Mouse (Mus musculus) forebrain, postnatal 0 days (tissue): ENCODE measurements around the gene Runx2. TPM values are rescaled to one million over a fixed set of nuclear protein-coding genes. Genes with fewer than 3 reads are reported as not detected.

ENCODE experiments used
- ATAC-seq: fragments of 200-750 bp; cut with Nextera tagmentation; 2 replicates; pipeline ENCODE4 v1.8.0; 2017; ENCODE audit warnings: mild to moderate bottlenecking, moderate library complexity
- DNase-seq: peaks from one replicate; pipeline ENCODE4 v3.0.0-alpha.2; 2015
- H3K27ac ChIP-seq: fragments of 300-500 bp; sonication (generic); 2 replicates; pipeline ENCODE4 v1.5.1; 2014; ENCODE audit warnings: low read depth, mild to moderate bottlenecking, antibody characterized with exemption, low read length, moderate library complexity, mixed read lengths
- H3K27me3 ChIP-seq: fragments of 300-500 bp; sonication (generic); 2 replicates; pipeline ENCODE4 v1.6.1; 2014; ENCODE audit warnings: mild to moderate bottlenecking, low read length, mixed read lengths; ENCODE audit not compliant: insufficient read depth
- H3K36me3 ChIP-seq: fragments of 300-500 bp; sonication (generic); 2 replicates; pipeline ENCODE4 v1.6.1; 2014; ENCODE audit warnings: mild to moderate bottlenecking, moderate library complexity; ENCODE audit not compliant: insufficient read depth
- H3K4me1 ChIP-seq: fragments of 300-500 bp; sonication (generic); 2 replicates; pipeline ENCODE4 v1.6.1; 2014; ENCODE audit warnings: antibody characterized with exemption; ENCODE audit not compliant: insufficient read depth
- H3K4me2 ChIP-seq: fragments of 300-500 bp; sonication (generic); 2 replicates; pipeline ENCODE4 v1.6.1; 2014; ENCODE audit warnings: low read depth, mild to moderate bottlenecking, moderate library complexity
- H3K4me3 ChIP-seq: fragments of 300-500 bp; sonication (generic); 2 replicates; pipeline ENCODE4 v1.5.1; 2014; ENCODE audit warnings: low read depth, low read length, mixed read lengths
- H3K9ac ChIP-seq: fragments of 300-500 bp; sonication (generic); 2 replicates; pipeline ENCODE4 v1.6.1; 2014; ENCODE audit warnings: mild to moderate bottlenecking
- H3K9me3 ChIP-seq: fragments of 300-500 bp; sonication (generic); 2 replicates; pipeline ENCODE4 v1.6.1; 2016; ENCODE audit warnings: low read length
- CTCF ChIP-seq: sonication (generic); IDR thresholded peaks from 2 replicates; pipeline ENCODE4 v1.5.1; 2016; ENCODE audit warnings: antibody characterized with exemption, control low read depth, low read depth
- WGBS: fragments of 180-500 bp; shearing (Covaris S2); extraction: QIAGEN DNeasy Blood & Tissue Kit; methylation state at CpG from one replicate; pipeline ENCODE4 v1.1.7; 2014; 5-methylcytosine and 5-hydroxymethylcytosine counted together
- polyA plus RNA-seq: library from polyadenylated mRNA; unstranded; fragments of >200 nt; fragmentation: Nextera tagmentation; extraction: Ambion mirVana; gene quantifications from 2 replicates; pipeline ENCODE4 v1.2.1, GENCODE M21; 2015
- total RNA-seq: library from RNA; depleted of rRNA; stranded (reverse); fragments of >200 nt; gene quantifications from 2 replicates; pipeline ENCODE4 v1.2.3, GENCODE M21; 2014

Runx2 gene
- total and polyA plus RNA-seq, 2 experiments from 2014 or later, result 0.77 to 5.7 TPM

GRCm38 (mm10) chr17:44718591-44718990, 96.0 kb downstream of the Runx2 start:
- DNase-seq (no peak), ATAC-seq (no peak)
- Histone ChIP-seq H3K9ac (no peak overlapping the region), H3K4me1 (no peaks in the 10 kb centered on the region), H3K27me3 (no peaks in the 10 kb centered on the region), H3K4me3 (no peak overlapping the region), H3K9me3 (no peaks in the 10 kb centered on the region), H3K4me2 (no peak overlapping the region), H3K36me3 (no peaks in the 10 kb centered on the region), H3K27ac (no peak overlapping the region)
- no peak for TF ChIP-seq CTCF
- WGBS, result 71% methylated on average over 6 of the region's 6 CpGs

- Histone ChIP-seq H3K9ac (no peak overlapping the region), H3K4me1 (no peaks in the 10 kb centered on the region), H3K36me3 (no peaks in the 10 kb centered on the region), H3K4me2 (no peak overlapping the region), H3K27me3 (no peaks in the 10 kb centered on the region), H3K9me3 (no peaks in the 10 kb centered on the region), H3K27ac (no peak overlapping the region), H3K4me3 (no peak overlapping the region)
- WGBS, result 37% methylated on average over 6 of the region's 6 CpGs
- DNase-seq, result peak; percentile 19
- TF ChIP-seq CTCF, result no peak
- ATAC-seq, result peak; percentile 8; the same call in 1 of the 2 replicates
These were observed 96.6 kb downstream of the Runx2 start for GRCm38 (mm10) chr17:44718036-44718435.

GRCm38 (mm10) chr17:44714116-44714515, 100.5 kb downstream of the Runx2 start:
- Histone ChIP-seq H3K27ac (no peak overlapping the region), H3K4me1 (0 out of 2 replicates have a peak, but pooled peaks cover 10% of the 10 kb centered on the region), H3K4me3 (no peak overlapping the region), H3K4me2 (no peak overlapping the region), H3K9me3 (no peaks in the 10 kb centered on the region), H3K9ac (no peak overlapping the region), H3K36me3 (no peaks in the 10 kb centered on the region), H3K27me3 (no peaks in the 10 kb centered on the region)
- DNase-seq, result no peak
- ATAC-seq, result no peak
- 88% methylated on average over 4 of the region's 4 CpGs for WGBS
- no peak for TF ChIP-seq CTCF

GRCm38 (mm10) chr17:44713404-44713803, 101.2 kb downstream of the Runx2 start:
- ATAC-seq, result no peak
- H3K4me3 ChIP-seq, result no peak overlapping the region
- no peak overlapping the region for H3K4me2 ChIP-seq
- H3K9ac ChIP-seq, result no peak overlapping the region
- DNase-seq, result no peak
- H3K27me3 ChIP-seq, result no peaks in the 10 kb centered on the region
- no peak for TF ChIP-seq CTCF
- H3K36me3 ChIP-seq, result no peaks in the 10 kb centered on the region
- no peaks in the 10 kb centered on the region for H3K9me3 ChIP-seq
- H3K4me1 ChIP-seq, result 0 out of 2 replicates have a peak, but pooled peaks cover 10% of the 10 kb centered on the region
- WGBS, result 88% methylated on average over 8 of the region's 8 CpGs
- H3K27ac ChIP-seq, result no peak overlapping the region

GRCm38 (mm10) chr17:44709516-44710252, 104.9 kb downstream of the Runx2 start:
- no peaks in the 10 kb centered on the region for H3K36me3 ChIP-seq
- ATAC-seq (peak; percentile 89), DNase-seq (peak; percentile 81)
- no peak overlapping the region for H3K9ac ChIP-seq
- no peak overlapping the region for H3K4me2 ChIP-seq
- 25% methylated on average over 11 of the region's 11 CpGs for WGBS
- TF ChIP-seq CTCF, result no peak
- H3K9me3 ChIP-seq, result no peaks in the 10 kb centered on the region
- H3K27ac ChIP-seq, result peak overlapping the region; percentile 10; the same call in 1 of the 2 replicates
- H3K4me3 ChIP-seq, result no peak overlapping the region
- H3K27me3 ChIP-seq, result no peaks in the 10 kb centered on the region
- 0 out of 2 replicates have a peak, but pooled peaks cover 10% of the 10 kb centered on the region for H3K4me1 ChIP-seq

- Histone ChIP-seq H3K4me1 (0 out of 2 replicates have a peak, but pooled peaks cover 10% of the 10 kb centered on the region), H3K4me3 (no peak overlapping the region), H3K27me3 (no peaks in the 10 kb centered on the region), H3K9me3 (no peaks in the 10 kb centered on the region), H3K4me2 (no peak overlapping the region), H3K27ac (no peak overlapping the region), H3K36me3 (no peaks in the 10 kb centered on the region), H3K9ac (no peak overlapping the region)
- DNase-seq (no peak), ATAC-seq (no peak)
- no peak for TF ChIP-seq CTCF
- 98% methylated on average over 3 of the region's 3 CpGs for WGBS
These were observed 106.6 kb downstream of the Runx2 start for GRCm38 (mm10) chr17:44707956-44708355.

- no peak for ATAC-seq
These were observed 108.1 kb downstream of the Runx2 start for GRCm38 (mm10) chr17:44706531-44706930.

More at GRCm38 (mm10) chr17:44706531-44706930, 108.1 kb downstream of the Runx2 start:
- H3K9me3 ChIP-seq, result no peaks in the 10 kb centered on the region
- no peak overlapping the region for H3K27ac ChIP-seq
- WGBS, result 81% methylated on average over 10 of the region's 10 CpGs
- H3K4me2 ChIP-seq, result no peak overlapping the region
- no peak for TF ChIP-seq CTCF
- H3K27me3 ChIP-seq, result no peaks in the 10 kb centered on the region
- no peak overlapping the region for H3K9ac ChIP-seq
- H3K4me1 ChIP-seq, result 0 out of 2 replicates have a peak, but pooled peaks cover 10% of the 10 kb centered on the region
- no peaks in the 10 kb centered on the region for H3K36me3 ChIP-seq
- no peak overlapping the region for H3K4me3 ChIP-seq
- DNase-seq, result no peak
